Mouse (Mus musculus): ENCODE data around the gene Kcnh2. TPM values are rescaled to one million over a fixed set of nuclear protein-coding genes. Genes with fewer than 3 reads are reported as not detected.

The Kcnh2 gene
- 33.9 and 40.9 TPM in 2 replicates for polyA plus RNA-seq (2012; rRNA removed)

DNA sequence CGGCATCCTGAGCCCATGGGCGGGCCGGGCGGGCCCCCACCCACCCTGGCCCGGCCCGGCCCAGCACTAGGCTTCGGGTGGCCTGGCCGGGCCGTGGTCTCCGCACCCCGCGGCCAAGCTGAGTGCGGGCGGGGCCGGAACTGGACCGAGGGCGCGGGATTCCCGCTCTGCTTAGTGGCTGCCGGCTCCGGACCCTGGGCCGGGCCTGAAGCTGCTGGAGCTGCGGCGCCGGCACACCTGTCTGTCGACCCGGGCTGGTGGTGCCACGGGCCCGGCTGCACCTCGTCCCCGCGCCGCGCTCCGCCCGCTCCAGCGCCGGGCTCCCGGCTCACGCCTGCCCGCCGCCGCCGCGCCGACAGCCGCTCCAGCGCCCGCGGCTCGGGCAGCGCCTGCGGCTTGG lies at the start of gene Kcnh2:
TSS of gene Kcnh2 (minus strand) at position 327 of the 400 bp plus-strand sequence.

DNA sequence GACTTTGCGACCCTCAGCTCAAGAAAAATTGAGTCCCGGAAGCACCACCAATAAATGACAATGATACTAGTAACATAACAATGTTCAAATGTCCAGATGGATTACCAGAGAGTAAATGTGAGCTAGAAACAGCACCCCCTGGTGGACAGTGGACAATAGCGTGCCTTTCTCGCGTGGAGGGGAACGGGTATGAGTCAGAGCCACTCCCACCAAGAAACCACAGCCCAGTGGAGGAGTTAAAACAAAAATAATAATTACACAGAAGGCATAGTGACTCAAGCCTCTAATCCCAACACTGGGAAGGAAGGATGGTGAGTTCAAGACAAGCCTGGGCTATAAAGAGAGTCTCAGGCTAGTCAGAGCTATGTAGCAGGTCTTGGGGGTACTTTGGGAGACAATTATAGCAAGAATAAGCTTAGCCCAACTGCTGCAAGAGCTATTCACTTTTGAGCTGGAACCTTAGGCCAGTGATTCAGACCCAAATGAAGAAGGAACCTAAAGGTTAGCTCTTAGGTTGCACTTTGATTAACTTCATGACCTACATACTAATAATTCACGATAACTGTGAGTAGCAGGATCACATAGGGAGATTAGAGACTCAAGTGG lies 42.1 kb upstream of the Kcnh2 start, which contains the start of gene Abcb8:
TSS of gene Abcb8 (plus strand) at position 272 of the 606 bp plus-strand sequence.

DNA sequence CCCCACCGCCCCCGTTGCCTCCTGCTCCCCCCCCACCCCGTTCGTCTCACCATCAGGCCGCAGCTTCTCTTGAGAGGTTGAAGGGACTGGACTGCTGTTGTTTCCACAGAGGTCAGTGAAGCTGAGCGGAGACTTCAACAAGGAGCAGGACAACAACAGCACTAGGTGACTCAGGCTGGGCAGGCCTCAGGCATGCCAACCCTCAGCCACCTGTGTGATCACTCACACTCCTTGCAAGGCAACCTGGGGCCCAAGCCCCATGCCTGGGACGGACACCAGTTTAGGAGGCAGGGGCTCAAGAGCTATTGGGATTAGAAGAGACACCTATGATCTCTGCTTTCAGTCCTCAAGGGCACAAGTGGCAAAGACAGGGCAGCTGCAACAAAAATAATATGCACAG lies 40.5 kb upstream of the Kcnh2 start, which contains the start of gene Atg9b:
TSS of gene Atg9b (minus strand) at position 280 of the 400 bp plus-strand sequence.

DNA sequence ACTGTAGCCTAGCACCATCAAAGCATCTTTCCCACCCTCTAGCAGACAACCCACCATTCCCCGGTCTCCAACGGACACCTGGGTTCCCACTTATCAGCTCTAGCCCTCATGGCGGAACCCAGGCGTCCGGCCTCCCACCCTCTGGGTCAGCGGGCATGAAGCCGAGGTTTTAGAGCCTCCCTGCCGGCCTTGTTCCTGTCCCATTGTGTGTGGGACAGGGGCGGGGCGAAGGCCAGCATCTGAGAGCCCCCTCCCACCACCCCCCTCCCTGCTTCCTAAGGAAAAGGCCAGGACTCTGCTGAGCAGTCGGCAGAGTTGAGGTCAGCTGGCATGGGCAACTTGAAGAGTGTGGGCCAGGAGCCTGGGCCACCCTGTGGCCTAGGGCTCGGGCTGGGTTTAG lies 13.1 kb upstream of the Kcnh2 start, which contains the start of gene Nos3:
TSS of gene Nos3 (plus strand) at position 303 of the 400 bp plus-strand sequence.

Other genes starting within 250 kb of the Kcnh2 start
- 9.8 and 10.5 TPM in 2 replicates for gene Nupl2, start 186.6 kb downstream of the Kcnh2 start, polyA plus RNA-seq (2012; rRNA removed)
- gene Nos3, start 13.2 kb upstream of the Kcnh2 start, polyA plus RNA-seq (2012; rRNA removed), result 9.0 and 9.2 TPM in 2 replicates
- gene Atg9b, start 40.5 kb upstream of the Kcnh2 start, polyA plus RNA-seq (2012; rRNA removed), result 1.1 and 1.3 TPM in 2 replicates
- 49.0 and 50.9 TPM in 2 replicates for gene Abcb8, start 42.1 kb upstream of the Kcnh2 start, polyA plus RNA-seq (2012; rRNA removed)
- gene Asic3, start 61.8 kb upstream of the Kcnh2 start, polyA plus RNA-seq (2012; rRNA removed), result 1.4 and 5.2 TPM in 2 replicates
- gene Cdk5, start 71.9 kb upstream of the Kcnh2 start, polyA plus RNA-seq (2012; rRNA removed), result 177 and 195 TPM in 2 replicates
- gene Slc4a2, start 72.2 kb upstream of the Kcnh2 start, polyA plus RNA-seq (2012; rRNA removed), result 42.4 and 45.9 TPM in 2 replicates
- 193 and 194 TPM in 2 replicates for gene Fastk, start 93.7 kb upstream of the Kcnh2 start, polyA plus RNA-seq (2012; rRNA removed)
- 50.2 and 50.7 TPM in 2 replicates for gene Tmub1, start 96.2 kb upstream of the Kcnh2 start, polyA plus RNA-seq (2012; rRNA removed)
- gene Agap3, start 100.6 kb upstream of the Kcnh2 start, polyA plus RNA-seq (2012; rRNA removed), result 195 and 199 TPM in 2 replicates
- 3.5 and 4.0 TPM in 2 replicates for gene Gbx1, start 175.6 kb upstream of the Kcnh2 start, polyA plus RNA-seq (2012; rRNA removed)
- 0.22 and 0.46 TPM in 2 replicates for gene Asb10, start 189.4 kb upstream of the Kcnh2 start, polyA plus RNA-seq (2012; rRNA removed)
- 0.43 and 0.49 TPM in 2 replicates for gene 4931409K22Rik, start 205.2 kb upstream of the Kcnh2 start, polyA plus RNA-seq (2012; rRNA removed)
- 70.8 and 79.3 TPM in 2 replicates for gene Abcf2, start 225.9 kb upstream of the Kcnh2 start, polyA plus RNA-seq (2012; rRNA removed)
- gene Chpf2, start 235.1 kb upstream of the Kcnh2 start, polyA plus RNA-seq (2012; rRNA removed), result 28.3 and 31.8 TPM in 2 replicates

Data from central nervous system, embryonic 14 days (tissue).